Mouse (Mus musculus) forebrain, postnatal 0 days (tissue): ENCODE results near the gene Mymx. TPM values are rescaled to one million over a fixed set of nuclear protein-coding genes. Genes with fewer than 3 reads are reported as not detected.
A peak's percentile ranks its signal among the peaks of the same experiment; 100 is the strongest.

ENCODE experiments used
- ATAC-seq: fragments of 200-750 bp; cut with Nextera tagmentation; 2 replicates; pipeline ENCODE4 v1.8.0; 2017; ENCODE audit warnings: mild to moderate bottlenecking, moderate library complexity
- DNase-seq: peaks from one replicate; pipeline ENCODE4 v3.0.0-alpha.2; 2015
- H3K27ac ChIP-seq: fragments of 300-500 bp; sonication (generic); 2 replicates; pipeline ENCODE4 v1.5.1; 2014; ENCODE audit warnings: low read depth, mild to moderate bottlenecking, antibody characterized with exemption, low read length, moderate library complexity, mixed read lengths
- H3K27me3 ChIP-seq: fragments of 300-500 bp; sonication (generic); 2 replicates; pipeline ENCODE4 v1.6.1; 2014; ENCODE audit warnings: mild to moderate bottlenecking, low read length, mixed read lengths; ENCODE audit not compliant: insufficient read depth
- H3K36me3 ChIP-seq: fragments of 300-500 bp; sonication (generic); 2 replicates; pipeline ENCODE4 v1.6.1; 2014; ENCODE audit warnings: mild to moderate bottlenecking, moderate library complexity; ENCODE audit not compliant: insufficient read depth
- H3K4me1 ChIP-seq: fragments of 300-500 bp; sonication (generic); 2 replicates; pipeline ENCODE4 v1.6.1; 2014; ENCODE audit warnings: antibody characterized with exemption; ENCODE audit not compliant: insufficient read depth
- H3K4me2 ChIP-seq: fragments of 300-500 bp; sonication (generic); 2 replicates; pipeline ENCODE4 v1.6.1; 2014; ENCODE audit warnings: low read depth, mild to moderate bottlenecking, moderate library complexity
- H3K4me3 ChIP-seq: fragments of 300-500 bp; sonication (generic); 2 replicates; pipeline ENCODE4 v1.5.1; 2014; ENCODE audit warnings: low read depth, low read length, mixed read lengths
- H3K9ac ChIP-seq: fragments of 300-500 bp; sonication (generic); 2 replicates; pipeline ENCODE4 v1.6.1; 2014; ENCODE audit warnings: mild to moderate bottlenecking
- H3K9me3 ChIP-seq: fragments of 300-500 bp; sonication (generic); 2 replicates; pipeline ENCODE4 v1.6.1; 2016; ENCODE audit warnings: low read length
- CTCF ChIP-seq: sonication (generic); IDR thresholded peaks from 2 replicates; pipeline ENCODE4 v1.5.1; 2016; ENCODE audit warnings: antibody characterized with exemption, control low read depth, low read depth
- WGBS: fragments of 180-500 bp; shearing (Covaris S2); extraction: QIAGEN DNeasy Blood & Tissue Kit; methylation state at CpG from one replicate; pipeline ENCODE4 v1.1.7; 2014; 5-methylcytosine and 5-hydroxymethylcytosine counted together
- polyA plus RNA-seq: library from polyadenylated mRNA; unstranded; fragments of >200 nt; fragmentation: Nextera tagmentation; extraction: Ambion mirVana; gene quantifications from 2 replicates; pipeline ENCODE4 v1.2.1, GENCODE M21; 2015
- total RNA-seq: library from RNA; depleted of rRNA; stranded (reverse); fragments of >200 nt; gene quantifications from 2 replicates; pipeline ENCODE4 v1.2.3, GENCODE M21; 2014

The Mymx gene
- total and polyA plus RNA-seq, 2 experiments from 2014 or later = not detected

GRCm38 (mm10) chr17:45599446-45600242, 2.3 kb downstream of the Mymx start, which contains the start of gene Slc29a1:
Slc29a1 (minus strand) TSS chr17:45599606.
- H3K4me1 ChIP-seq = peaks cover 10% of the 10 kb centered on the region
- no peak for ATAC-seq
- WGBS = 16% methylated on average over 32 of the region's 32 CpGs

GRCm38 (mm10) chr17:45598891-45599290, 3.0 kb downstream of the Mymx start:
- ATAC-seq = no peak
- Histone ChIP-seq H3K27ac (no peak overlapping the region), H3K4me1 (peaks cover 13% of the 10 kb centered on the region), H3K9me3 (no peaks in the 10 kb centered on the region), H3K4me2 (peak overlapping the region; percentile 25; the same call in 1 of the 2 replicates), H3K9ac (no peak overlapping the region), H3K27me3 (peaks cover 7% of the 10 kb centered on the region; the same call in 1 of the 2 replicates), H3K4me3 (no peak overlapping the region), H3K36me3 (no peaks in the 10 kb centered on the region)
- no peak for TF ChIP-seq CTCF
- 39% methylated on average over 3 of the region's 3 CpGs for WGBS
- no peak for DNase-seq

More at GRCm38 (mm10) chr17:45599446-45600242, 2.3 kb downstream of the Mymx start, which contains the start of gene Slc29a1:
- Histone ChIP-seq H3K9me3 (no peaks in the 10 kb centered on the region), H3K27me3 (peaks cover 7% of the 10 kb centered on the region; the same call in 1 of the 2 replicates), H3K4me2 (peak within 1 kb of the TSS; percentile 25), H3K36me3 (no peaks in the 10 kb centered on the region), H3K4me3 (peak within 1 kb of the TSS; percentile 4; the same call in 1 of the 2 replicates), H3K27ac (no peak within 1 kb of the TSS), H3K9ac (no peak within 1 kb of the TSS; the same call in 1 of the 2 replicates)
- no peak for DNase-seq
- no peak for TF ChIP-seq CTCF

GRCm38 (mm10) chr17:45598376-45598775, 3.5 kb downstream of the Mymx start:
- peaks cover 17% of the 10 kb centered on the region for H3K4me1 ChIP-seq
- H3K36me3 ChIP-seq = no peaks in the 10 kb centered on the region
- H3K9ac ChIP-seq = no peak overlapping the region
- peaks cover 7% of the 10 kb centered on the region; the same call in 1 of the 2 replicates for H3K27me3 ChIP-seq
- no peak for TF ChIP-seq CTCF
- WGBS = 83% methylated on average over 2 of the region's 2 CpGs
- no peak overlapping the region for H3K4me2 ChIP-seq
- H3K9me3 ChIP-seq = no peaks in the 10 kb centered on the region
- no peak overlapping the region for H3K27ac ChIP-seq
- DNase-seq (no peak), ATAC-seq (no peak)
- no peak overlapping the region for H3K4me3 ChIP-seq

- TF ChIP-seq CTCF = no peak
- no peaks in the 10 kb centered on the region for H3K9me3 ChIP-seq
- no peak overlapping the region for H3K27ac ChIP-seq
- H3K9ac ChIP-seq = no peak overlapping the region
- peaks cover 7% of the 10 kb centered on the region; the same call in 1 of the 2 replicates for H3K27me3 ChIP-seq
- no peak overlapping the region for H3K4me3 ChIP-seq
- no peak for ATAC-seq
- H3K4me1 ChIP-seq = peaks cover 20% of the 10 kb centered on the region
- H3K36me3 ChIP-seq = no peaks in the 10 kb centered on the region
- WGBS = 32% methylated on average over 3 of the region's 3 CpGs
- H3K4me2 ChIP-seq = no peak overlapping the region
- DNase-seq = peak; percentile 61
Observed at GRCm38 (mm10) chr17:45597787-45598186, 4.1 kb downstream of the Mymx start.

- peak; percentile 71 for DNase-seq
Observed at GRCm38 (mm10) chr17:45596631-45597396, 5.1 kb downstream of the Mymx start.

GRCm38 (mm10) chr17:45595736-45596390, 6.0 kb downstream of the Mymx start:
- Histone ChIP-seq H3K27me3 (no peaks in the 10 kb centered on the region; the same call in 1 of the 2 replicates), H3K4me2 (peak overlapping the region; percentile 89), H3K27ac (peak overlapping the region; percentile 31), H3K9ac (peak overlapping the region; percentile 63), H3K36me3 (no peaks in the 10 kb centered on the region), H3K4me1 (peaks cover 28% of the 10 kb centered on the region), H3K4me3 (peak overlapping the region; percentile 47), H3K9me3 (no peaks in the 10 kb centered on the region)
- 6% methylated on average over 23 of the region's 23 CpGs for WGBS
- TF ChIP-seq CTCF = no peak
- DNase-seq (peak; percentile 45), ATAC-seq (peak; percentile 18; the same call in 1 of the 2 replicates)

More at GRCm38 (mm10) chr17:45596631-45597396, 5.1 kb downstream of the Mymx start:
- H3K9ac ChIP-seq = no peak overlapping the region
- peaks cover 28% of the 10 kb centered on the region for H3K4me1 ChIP-seq
- peak; percentile 53 for ATAC-seq
- H3K27ac ChIP-seq = peak overlapping the region; percentile 29; the same call in 1 of the 2 replicates
- 26% methylated on average over 11 of the region's 11 CpGs for WGBS
- peak; percentile 66 for TF ChIP-seq CTCF
- no peaks in the 10 kb centered on the region for H3K9me3 ChIP-seq
- no peak overlapping the region for H3K4me2 ChIP-seq
- H3K27me3 ChIP-seq = peaks cover 1% of the 10 kb centered on the region; the same call in 1 of the 2 replicates
- no peaks in the 10 kb centered on the region for H3K36me3 ChIP-seq
- no peak overlapping the region for H3K4me3 ChIP-seq
